Mouse (Mus musculus): ENCODE results near the gene Vps25.

DNA sequence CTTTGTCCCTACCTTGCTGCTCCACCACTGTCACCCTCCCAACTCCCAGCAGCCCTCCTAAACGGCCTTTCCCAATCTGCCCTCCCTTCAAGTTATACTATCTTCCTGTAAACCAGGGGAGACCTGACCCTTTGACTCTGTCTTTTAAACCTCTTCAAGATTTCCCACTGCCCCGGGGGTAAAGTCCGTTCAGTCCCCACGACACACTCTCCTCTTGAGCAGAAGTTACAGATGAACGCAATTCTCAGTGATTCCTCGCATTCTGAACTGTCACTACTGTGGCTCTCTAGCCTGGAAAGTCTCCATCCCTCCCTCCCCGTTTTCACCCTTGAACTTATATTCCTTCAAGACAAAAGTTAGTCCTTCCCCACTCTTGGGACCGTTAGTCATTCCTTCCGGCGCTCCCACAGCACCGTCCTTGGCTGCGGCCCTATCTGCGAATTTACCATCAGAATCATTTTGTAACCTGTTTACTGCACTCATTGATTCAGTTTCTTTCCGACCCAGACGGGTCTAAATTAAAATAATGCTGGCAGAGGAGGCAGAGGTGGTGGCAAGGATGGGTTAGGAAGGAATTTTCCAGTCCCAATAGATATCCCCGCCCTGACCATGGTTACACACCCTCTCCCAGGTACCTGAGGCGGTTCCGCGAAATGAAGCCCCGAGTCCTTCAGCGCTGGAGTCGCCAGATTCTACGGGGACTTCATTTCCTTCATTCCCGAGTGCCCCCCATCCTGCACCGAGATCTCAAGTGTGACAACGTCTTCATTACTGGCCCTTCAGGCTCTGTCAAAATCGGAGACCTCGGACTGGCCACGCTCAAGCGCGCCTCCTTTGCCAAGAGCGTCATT, 9.9 kb downstream of the Vps25 start:
- TF ChIP-seq CTCF (IDR thresholded peaks at IDR 0.05; ENCODE audit: low read depth) (no peak), EP300 (IDR thresholded peaks at IDR 0.05; ENCODE audit: low read depth) (no peak)
